Mouse (Mus musculus) Patski (cell line): ENCODE results near the gene Rpl19. TPM values are rescaled to one million over a fixed set of nuclear protein-coding genes. Genes with fewer than 3 reads are reported as not detected.

Source experiments
- ATAC-seq: fragments of 100-300 bp; one replicate; pipeline ENCODE4 v1.8.0; 2021
- CTCF ChIA-PET: fragments of 350-600 bp; sonication (Branson Sonifier 250); formaldehyde crosslinking; loops from one replicate; lab custom pipeline; 2022; ENCODE audit warnings: inconsistent platforms; lab: Charles Lee
- POLR2A ChIA-PET: fragments of 350-600 bp; sonication (Branson Sonifier 250); formaldehyde crosslinking; loops from one replicate; lab custom pipeline; 2022; ENCODE audit warnings: antibody characterized with exemption, inconsistent platforms; lab: Charles Lee
- DNase-seq: peaks from one replicate; pipeline ENCODE4 v3.0.0-alpha.2; 2011; ENCODE audit warnings: low read depth, low spot score
- H3K27me3 ChIP-seq: fragments of 371-371 bp; one replicate; pipeline ENCODE4 v1.5.1; 2021
- CTCF ChIP-seq: fragments of 100-300 bp; IDR thresholded peaks from one replicate; pipeline ENCODE4 v1.5.1; 2021
- in situ Hi-C: fragments of 300-500 bp; cut with MboI; formaldehyde crosslinking; loops from 3 replicates; pipeline ENCODE4 v1.11.1; 2018; ENCODE audit warnings: low pct_unique_long_range_greater_than_20kb, mixed read lengths
- polyA plus RNA-seq: library from polyadenylated mRNA; unstranded; gene quantifications from one replicate; pipeline ENCODE4 v1.2.3, GENCODE M21; 2021

The Rpl19 gene
- polyA plus RNA-seq: 1,363 TPM

GRCm38 (mm10) chr11:98026570-98027296 is at the start of gene Rpl19:
Gene Rpl19, plus strand, starts transcription at chr11:98026710.
- ChIA-PET POLR2A (interaction anchor here (0.7 to 1.4 kb wide), 2 partner anchors 22 to 38 kb away, joined by 3 to 4 read pairs; no protein-coding TSS in a partner anchor), CTCF (no interaction called here)
- no peak for TF ChIP-seq CTCF
- in situ Hi-C loops: no loop called here
- no peaks in the 10 kb centered on the region for H3K27me3 ChIP-seq
- ATAC-seq: peak; percentile 54
- DNase-seq: peak; percentile 79

- in situ Hi-C loops: no loop called here
- H3K27me3 ChIP-seq: no peaks in the 10 kb centered on the region
- ChIA-PET POLR2A (no interaction called here), CTCF (interaction anchor here (1.5 kb wide), 1 partner anchor 41 kb away, joined by 4 read pairs; no protein-coding TSS in a partner anchor)
- no peak for TF ChIP-seq CTCF
- ATAC-seq (no peak), DNase-seq (no peak)
These were observed 48.7 kb upstream of the Rpl19 start for GRCm38 (mm10) chr11:97977797-97978196.

- POLR2A ChIA-PET: no interaction called here
- in situ Hi-C loops: no loop called here
These were observed 48.1 kb upstream of the Rpl19 start for GRCm38 (mm10) chr11:97978392-97978791.

GRCm38 (mm10) chr11:97979824-97980495 is 46.5 kb upstream of the Rpl19 start:
- in situ Hi-C loops: no loop called here
- ChIA-PET CTCF (no interaction called here), POLR2A (interaction anchor here (2.0 kb wide), 1 partner anchor 10 kb away, joined by 4 read pairs; no protein-coding TSS in a partner anchor)
- DNase-seq (no peak), ATAC-seq (no peak)
- H3K27me3 ChIP-seq: no peaks in the 10 kb centered on the region
- no peak for TF ChIP-seq CTCF

More at GRCm38 (mm10) chr11:97978392-97978791, 48.1 kb upstream of the Rpl19 start:
- no peak for ATAC-seq
- CTCF ChIA-PET: no interaction called here
- DNase-seq: no peak
- H3K27me3 ChIP-seq: no peaks in the 10 kb centered on the region
- no peak for TF ChIP-seq CTCF

- no peaks in the 10 kb centered on the region for H3K27me3 ChIP-seq
- in situ Hi-C loops: no loop called here
- no peak for DNase-seq
- POLR2A ChIA-PET: interaction anchor here (2.0 kb wide), 1 partner anchor 11 kb away, joined by 4 read pairs; no protein-coding TSS in a partner anchor
- CTCF ChIA-PET: no interaction called here
- no peak for ATAC-seq
- no peak for TF ChIP-seq CTCF
These were observed 46.0 kb upstream of the Rpl19 start for GRCm38 (mm10) chr11:97980531-97980966.

- DNase-seq: no peak
- no peak for ATAC-seq
- POLR2A ChIA-PET: no interaction called here
These were observed 43.8 kb upstream of the Rpl19 start for GRCm38 (mm10) chr11:97982721-97983120.

GRCm38 (mm10) chr11:97983506-97983905 is 43.0 kb upstream of the Rpl19 start:
- TF ChIP-seq CTCF: no peak
- ChIA-PET CTCF (no interaction called here), POLR2A (no interaction called here)
- no peaks in the 10 kb centered on the region for H3K27me3 ChIP-seq
- ATAC-seq (no peak), DNase-seq (no peak)
- in situ Hi-C loops: no loop called here

More at GRCm38 (mm10) chr11:97982721-97983120, 43.8 kb upstream of the Rpl19 start:
- CTCF ChIA-PET: interaction anchor here (1.1 kb wide), 1 partner anchor 83 kb away, joined by 3 read pairs; no protein-coding TSS in a partner anchor
- in situ Hi-C loops: no loop called here
- H3K27me3 ChIP-seq: no peaks in the 10 kb centered on the region
- TF ChIP-seq CTCF: no peak

GRCm38 (mm10) chr11:97983983-97984382 is 42.5 kb upstream of the Rpl19 start:
- no peak for TF ChIP-seq CTCF
- POLR2A ChIA-PET: no interaction called here
- no peaks in the 10 kb centered on the region for H3K27me3 ChIP-seq
- in situ Hi-C loops: no loop called here
- ATAC-seq: no peak
- DNase-seq: no peak
- CTCF ChIA-PET: interaction anchor here (2.9 kb wide), 1 partner anchor 46 kb away, joined by 15 read pairs; no protein-coding TSS in a partner anchor

- no peak for TF ChIP-seq CTCF
- in situ Hi-C loops: loop anchor here (5.0 kb wide), 3 partner anchors 49 to 189 kb away; partner anchors contain the start of gene Lasp1
- DNase-seq: no peak
- H3K27me3 ChIP-seq: no peaks in the 10 kb centered on the region
- ChIA-PET POLR2A (no interaction called here), CTCF (interaction anchor here (2.9 kb wide), 1 partner anchor 48 kb away, joined by 15 read pairs; no protein-coding TSS in a partner anchor)
- ATAC-seq: no peak
These were observed 40.5 kb upstream of the Rpl19 start, which contains the start of gene Plxdc1 for GRCm38 (mm10) chr11:97985727-97986677. Gene Plxdc1, minus strand, starts transcription at chr11:97986444.
